Mouse (Mus musculus): ENCODE data around the gene Ergic2.

- TF ChIP-seq CTCF (IDR thresholded peaks at IDR 0.05; ENCODE audit: low read depth) (no peak), EP300 (IDR thresholded peaks at IDR 0.05; ENCODE audit: low read depth) (no peak)
These were observed 78.6 kb downstream of the Ergic2 start for GRCm38 (mm10) chr6:148133536-148133935.
